Mouse (Mus musculus) gonadal fat pad, adult 2 months (tissue): Measurements from ENCODE around the gene Mex3b. TPM values are rescaled to one million over a fixed set of nuclear protein-coding genes. Genes with fewer than 3 reads are reported as not detected.

Experiments
- DNase-seq: peaks from one replicate; pipeline ENCODE4 v3.0.0-alpha.2; 2012; ENCODE audit warnings: low read depth
- polyA plus RNA-seq: library from polyadenylated mRNA; depleted of rRNA; stranded (reverse); fragments of >200 nt; gene quantifications from 2 replicates; pipeline ENCODE4 v1.2.3, GENCODE M21; 2012

Mex3b gene
- polyA plus RNA-seq, 1 experiment: 3.0 TPM

- no peak for DNase-seq
Measured at GRCm38 (mm10) chr7:82866486-82867270, 455 bp upstream of the Mex3b start.

GRCm38 (mm10) chr7:82868309-82869230 lies 1.4 kb downstream of the Mex3b start:
- DNase-seq: no peak

GRCm38 (mm10) chr7:82869231-82870147 lies 2.4 kb downstream of the Mex3b start:
- DNase-seq: no peak

GRCm38 (mm10) chr7:82870148-82870513 lies 3.0 kb downstream of the Mex3b start:
- no peak for DNase-seq

GRCm38 (mm10) chr7:82876551-82876950 lies 9.4 kb downstream of the Mex3b start:
- no peak for DNase-seq

GRCm38 (mm10) chr7:82880016-82880415 lies 12.9 kb downstream of the Mex3b start:
- no peak for DNase-seq

- no peak for DNase-seq
Measured at GRCm38 (mm10) chr7:82880700-82881099, 13.6 kb downstream of the Mex3b start.

GRCm38 (mm10) chr7:82890317-82890850 lies 23.3 kb downstream of the Mex3b start:
- DNase-seq: no peak

- DNase-seq: no peak
Measured at GRCm38 (mm10) chr7:82890875-82891515, 23.9 kb downstream of the Mex3b start.

- DNase-seq: no peak
Measured at GRCm38 (mm10) chr7:82894366-82894765, 27.2 kb downstream of the Mex3b start.

GRCm38 (mm10) chr7:82895606-82896005 lies 28.5 kb downstream of the Mex3b start:
- DNase-seq: no peak

- DNase-seq: no peak
Measured at GRCm38 (mm10) chr7:82896750-82897149, 29.6 kb downstream of the Mex3b start.

- no peak for DNase-seq
Measured at GRCm38 (mm10) chr7:82899459-82900297, 32.5 kb downstream of the Mex3b start.

GRCm38 (mm10) chr7:82903006-82903405 lies 35.9 kb downstream of the Mex3b start:
- DNase-seq: no peak

- DNase-seq: no peak
Measured at GRCm38 (mm10) chr7:82905527-82905926, 38.4 kb downstream of the Mex3b start.

GRCm38 (mm10) chr7:82907081-82907480 lies 39.9 kb downstream of the Mex3b start:
- no peak for DNase-seq

- DNase-seq: no peak
Measured at GRCm38 (mm10) chr7:82910536-82911384, 43.6 kb downstream of the Mex3b start.

GRCm38 (mm10) chr7:82911501-82911900 lies 44.4 kb downstream of the Mex3b start:
- no peak for DNase-seq

- no peak for DNase-seq
Measured at GRCm38 (mm10) chr7:82914297-82914696, 47.2 kb downstream of the Mex3b start.
